Mouse (Mus musculus) lung, embryonic 16.5 days (tissue): ENCODE results near the gene Ehmt1. TPM values are rescaled to one million over a fixed set of nuclear protein-coding genes. Genes with fewer than 3 reads are reported as not detected.

Source experiments
- ATAC-seq: fragments of 200-750 bp; cut with Nextera tagmentation; 2 replicates; pipeline ENCODE4 v1.8.0; 2017; ENCODE audit warnings: low read depth, mild to moderate bottlenecking, moderate library complexity
- H3K27ac ChIP-seq: fragments of 300-500 bp; sonication (generic); 2 replicates; pipeline ENCODE4 v1.5.1; 2014; ENCODE audit warnings: mild to moderate bottlenecking, control low read depth, low read length
- H3K27me3 ChIP-seq: fragments of 300-500 bp; sonication (generic); 2 replicates; pipeline ENCODE4 v1.6.1; 2014; ENCODE audit warnings: low read depth, low read length, mixed read lengths; ENCODE audit not compliant: control insufficient read depth, insufficient read depth
- H3K36me3 ChIP-seq: fragments of 300-500 bp; sonication (generic); 2 replicates; pipeline ENCODE4 v1.6.1; 2014; ENCODE audit warnings: low read length; ENCODE audit not compliant: control insufficient read depth, insufficient read depth
- H3K4me1 ChIP-seq: fragments of 300-500 bp; sonication (generic); replicated peaks from 2 replicates; pipeline ENCODE4 v1.6.1; 2014; ENCODE audit warnings: low read length, mixed read lengths; ENCODE audit not compliant: control insufficient read depth, insufficient read depth
- H3K4me2 ChIP-seq: fragments of 300-500 bp; sonication (generic); 2 replicates; pipeline ENCODE4 v1.6.1; 2014; ENCODE audit warnings: low read depth, low read length, control low read depth
- H3K4me3 ChIP-seq: fragments of 300-500 bp; sonication (generic); 2 replicates; pipeline ENCODE4 v1.5.1; 2014; ENCODE audit warnings: mild to moderate bottlenecking, low read length, control low read depth
- H3K9ac ChIP-seq: fragments of 300-500 bp; sonication (generic); 2 replicates; pipeline ENCODE4 v1.6.1; 2014; ENCODE audit warnings: low read length, control low read depth
- H3K9me3 ChIP-seq: fragments of 300-500 bp; sonication (generic); 2 replicates; pipeline ENCODE4 v1.6.1; 2016; ENCODE audit warnings: low read length; ENCODE audit not compliant: control insufficient read depth
- WGBS: fragments of 180-500 bp; shearing (Covaris S2); extraction: QIAGEN DNeasy Blood & Tissue Kit; methylation state at CpG from one replicate; pipeline ENCODE4 v1.1.7; 2014; 5-methylcytosine and 5-hydroxymethylcytosine counted together
- polyA plus RNA-seq: library from polyadenylated mRNA; unstranded; fragments of >200 nt; fragmentation: Nextera tagmentation; extraction: Ambion mirVana; gene quantifications from 2 replicates; pipeline ENCODE4 v1.2.1, GENCODE M21; 2015

The Ehmt1 gene
- polyA plus RNA-seq, 1 experiment from 2014 or later = 73.6 TPM

DNA sequence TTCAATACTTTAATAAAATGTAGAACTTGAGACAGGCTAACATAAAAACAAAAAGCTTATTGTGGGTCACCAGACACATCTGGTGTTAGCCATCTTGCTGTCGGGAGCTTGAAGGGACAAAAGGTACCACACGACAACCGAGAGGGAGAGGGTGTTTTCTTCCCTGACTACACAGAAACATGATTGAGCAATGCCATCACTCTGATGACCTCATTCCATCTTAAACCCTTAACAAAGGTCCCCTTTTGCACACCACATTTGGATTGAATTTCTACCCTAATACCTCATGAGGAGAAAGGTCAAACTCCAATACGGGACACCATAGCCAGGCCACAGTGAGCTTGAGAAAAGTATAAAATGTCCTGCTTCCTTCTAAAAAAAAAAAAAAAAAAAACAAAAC lies 132.2 kb downstream of the Ehmt1 start:
- no peak overlapping the region for H3K4me3 ChIP-seq
- no peak overlapping the region for H3K4me2 ChIP-seq
- no peaks in the 10 kb centered on the region for H3K27me3 ChIP-seq
- no peaks in the 10 kb centered on the region for H3K9me3 ChIP-seq
- H3K9ac ChIP-seq = no peak overlapping the region
- no peak overlapping the region for H3K27ac ChIP-seq
- ATAC-seq = no peak
- H3K4me1 ChIP-seq = no peaks in the 10 kb centered on the region
- 69% methylated on average over 4 of the region's 4 CpGs for WGBS
- H3K36me3 ChIP-seq = peaks cover 12% of the 10 kb centered on the region

DNA sequence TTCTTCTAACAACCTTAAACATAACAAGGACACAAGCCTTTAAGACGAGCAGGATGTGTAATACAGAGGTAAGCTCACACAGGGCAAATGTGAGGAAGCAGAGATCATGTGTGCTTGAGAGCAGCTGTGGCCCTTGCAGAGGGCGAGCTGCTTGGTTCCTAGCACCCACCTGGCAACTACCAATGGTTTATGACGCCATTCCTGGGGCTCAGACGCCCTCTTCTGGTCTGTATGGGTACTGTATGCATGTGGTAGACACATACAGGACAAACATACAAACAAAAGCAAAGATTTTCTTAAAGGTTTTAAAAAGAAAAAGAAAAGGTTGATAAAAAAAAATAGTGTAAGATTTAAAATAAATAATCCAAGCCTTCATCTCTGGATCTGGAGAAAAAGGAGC lies 138.2 kb downstream of the Ehmt1 start:
- Histone ChIP-seq H3K27ac (no peak overlapping the region), H3K4me1 (no peaks in the 10 kb centered on the region), H3K27me3 (no peaks in the 10 kb centered on the region), H3K4me2 (no peak overlapping the region), H3K4me3 (no peak overlapping the region), H3K9me3 (no peaks in the 10 kb centered on the region), H3K36me3 (no peaks in the 10 kb centered on the region), H3K9ac (no peak overlapping the region)
- ATAC-seq = no peak
- 43% methylated on average over 4 of the region's 4 CpGs for WGBS

DNA sequence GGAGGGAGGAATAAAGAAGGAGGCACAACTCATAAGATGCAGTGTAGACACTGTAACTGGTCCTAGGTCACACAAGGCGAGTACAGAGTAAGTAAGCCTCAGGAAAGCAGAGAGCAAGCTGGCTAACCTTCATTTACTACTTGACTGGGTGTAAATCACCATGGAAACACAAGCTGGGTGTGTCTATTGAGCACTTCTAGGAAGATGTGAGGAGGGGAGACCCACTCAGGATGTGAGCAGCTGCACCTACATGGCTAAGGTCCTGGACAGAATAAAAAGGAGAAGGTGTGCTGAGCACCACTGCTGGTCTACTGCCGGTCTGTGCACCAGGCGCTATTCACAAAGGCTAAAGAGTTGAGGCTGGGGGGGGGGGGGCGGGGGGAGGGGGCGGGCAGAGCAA lies 142.6 kb downstream of the Ehmt1 start:
- Histone ChIP-seq H3K36me3 (no peaks in the 10 kb centered on the region), H3K9me3 (no peaks in the 10 kb centered on the region), H3K27me3 (no peaks in the 10 kb centered on the region), H3K4me3 (no peak overlapping the region), H3K4me1 (no peaks in the 10 kb centered on the region), H3K27ac (no peak overlapping the region), H3K9ac (no peak overlapping the region), H3K4me2 (no peak overlapping the region)
- no peak for ATAC-seq
- 9% methylated on average over 4 of the region's 5 CpGs for WGBS

DNA sequence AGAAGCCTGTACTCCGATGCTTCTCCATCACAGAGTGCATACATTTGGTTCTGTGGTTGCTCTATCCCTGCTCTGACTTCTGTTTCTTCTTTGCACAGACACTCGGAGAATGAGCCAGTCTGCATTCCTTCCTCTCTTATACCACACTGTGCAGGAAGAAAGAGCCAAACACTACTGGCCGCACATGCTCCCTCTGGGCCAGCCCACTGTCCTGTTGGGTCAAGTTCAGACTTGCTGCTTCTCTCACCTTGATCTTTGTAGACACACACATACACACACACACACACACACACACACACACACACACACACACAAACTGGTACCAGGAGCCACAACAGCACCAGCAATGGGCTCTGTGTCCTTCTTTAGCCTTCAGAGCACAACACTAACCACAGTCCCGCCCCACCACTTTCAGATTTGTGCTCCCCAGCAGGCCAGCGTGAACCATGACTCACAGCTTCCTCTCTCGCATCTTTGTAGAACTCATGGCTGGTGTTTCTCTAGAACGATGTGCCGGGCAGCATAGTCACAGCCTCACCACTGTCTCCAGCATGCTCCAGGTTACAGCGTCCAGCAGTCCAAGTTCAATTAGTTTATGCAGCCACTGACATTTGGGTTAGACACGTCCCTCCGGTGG lies 143.3 kb downstream of the Ehmt1 start:
- Histone ChIP-seq H3K4me1 (no peaks in the 10 kb centered on the region), H3K36me3 (no peaks in the 10 kb centered on the region), H3K4me2 (no peak overlapping the region), H3K9ac (no peak overlapping the region), H3K4me3 (no peak overlapping the region), H3K9me3 (no peaks in the 10 kb centered on the region), H3K27ac (no peak overlapping the region), H3K27me3 (no peaks in the 10 kb centered on the region)
- no peak for ATAC-seq
- 61% methylated on average over 11 of the region's 11 CpGs for WGBS

DNA sequence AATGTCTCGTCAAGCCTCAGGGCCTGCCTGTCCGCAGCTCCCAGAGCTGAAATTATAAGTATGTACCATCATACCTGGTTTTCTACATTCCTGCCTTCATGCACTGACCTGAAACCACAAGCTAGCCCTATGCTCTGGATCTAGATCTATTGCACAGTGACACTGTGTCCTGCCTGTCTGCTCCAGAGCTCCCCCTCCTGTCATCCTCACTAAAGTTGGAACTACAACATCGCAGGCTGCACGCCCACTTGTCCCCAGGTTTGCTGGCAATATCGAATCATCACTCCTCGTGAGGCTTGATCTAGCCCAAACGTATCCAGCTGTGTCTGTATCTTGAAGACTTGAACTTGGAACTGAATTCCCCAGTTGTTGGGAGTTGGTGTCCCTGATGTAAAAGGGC lies 144.6 kb downstream of the Ehmt1 start:
- no peaks in the 10 kb centered on the region for H3K36me3 ChIP-seq
- no peak overlapping the region for H3K27ac ChIP-seq
- no peak for ATAC-seq
- H3K27me3 ChIP-seq = no peaks in the 10 kb centered on the region
- no peaks in the 10 kb centered on the region for H3K9me3 ChIP-seq
- H3K9ac ChIP-seq = no peak overlapping the region
- no peak overlapping the region for H3K4me2 ChIP-seq
- no peaks in the 10 kb centered on the region for H3K4me1 ChIP-seq
- 59% methylated on average over 7 of the region's 7 CpGs for WGBS
- no peak overlapping the region for H3K4me3 ChIP-seq

DNA sequence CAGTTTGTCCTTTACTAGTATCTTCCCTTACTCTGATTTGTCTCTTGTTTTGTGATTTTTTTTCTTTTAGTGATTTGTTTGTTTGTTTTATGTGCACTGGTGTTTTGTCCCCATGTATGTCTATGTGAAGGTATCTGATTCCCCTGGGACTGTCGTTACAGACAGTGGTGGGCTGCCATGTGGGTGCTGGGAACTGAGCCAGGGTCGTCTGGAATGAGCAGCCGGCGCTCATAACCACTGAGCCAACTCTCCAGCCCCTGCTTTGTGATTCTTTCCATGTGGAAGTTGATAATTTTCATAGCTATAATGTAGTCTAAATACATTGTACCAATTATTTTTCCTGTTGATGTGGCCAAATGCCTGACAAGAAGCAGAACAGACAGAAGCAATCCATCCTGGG lies 148.6 kb downstream of the Ehmt1 start:
- H3K9me3 ChIP-seq = no peaks in the 10 kb centered on the region
- H3K36me3 ChIP-seq = no peaks in the 10 kb centered on the region
- H3K9ac ChIP-seq = no peak overlapping the region
- H3K27ac ChIP-seq = no peak overlapping the region
- ATAC-seq = no peak
- H3K27me3 ChIP-seq = no peaks in the 10 kb centered on the region
- WGBS = 57% methylated on average over 4 of the region's 4 CpGs
- no peak overlapping the region for H3K4me2 ChIP-seq
- no peaks in the 10 kb centered on the region for H3K4me1 ChIP-seq
- H3K4me3 ChIP-seq = no peak overlapping the region

DNA sequence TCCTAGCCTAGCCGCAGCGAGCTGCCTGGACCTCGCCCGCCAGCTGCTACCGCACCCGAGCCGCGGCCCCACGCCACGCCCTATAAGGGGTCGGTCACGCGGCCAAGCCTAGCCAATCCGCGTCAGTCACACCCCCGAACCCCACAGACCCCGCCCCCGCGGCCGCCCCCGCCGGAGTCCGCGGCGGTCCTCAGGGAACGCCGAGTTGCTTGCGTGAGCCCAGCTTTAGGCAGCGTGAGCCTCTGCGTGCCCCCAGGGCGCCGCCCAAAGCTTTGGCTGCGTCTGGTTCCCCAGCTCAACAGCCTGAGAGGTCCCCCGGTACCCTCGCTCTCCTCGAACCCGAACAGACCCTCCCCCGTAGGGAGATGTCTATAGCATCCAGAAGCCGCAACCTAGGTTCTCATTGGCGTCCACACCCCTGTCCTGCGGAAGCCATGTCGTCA lies 156.3 kb downstream of the Ehmt1 start, which contains the start of gene Cacna1b:
Gene Cacna1b, minus strand, starts transcription at position 38 of the 443 bp plus-strand sequence.
- Histone ChIP-seq H3K4me2 (peak within 1 kb of the TSS; percentile 94), H3K9ac (no peak within 1 kb of the TSS), H3K27ac (no peak within 1 kb of the TSS), H3K4me1 (peaks cover 15% of the 10 kb centered on the region), H3K4me3 (peak within 1 kb of the TSS; percentile 55), H3K36me3 (no peaks in the 10 kb centered on the region), H3K27me3 (peaks cover 27% of the 10 kb centered on the region), H3K9me3 (no peaks in the 10 kb centered on the region)
- ATAC-seq = peak; percentile 87
- under 1% methylated on average over 41 of the region's 42 CpGs for WGBS

DNA sequence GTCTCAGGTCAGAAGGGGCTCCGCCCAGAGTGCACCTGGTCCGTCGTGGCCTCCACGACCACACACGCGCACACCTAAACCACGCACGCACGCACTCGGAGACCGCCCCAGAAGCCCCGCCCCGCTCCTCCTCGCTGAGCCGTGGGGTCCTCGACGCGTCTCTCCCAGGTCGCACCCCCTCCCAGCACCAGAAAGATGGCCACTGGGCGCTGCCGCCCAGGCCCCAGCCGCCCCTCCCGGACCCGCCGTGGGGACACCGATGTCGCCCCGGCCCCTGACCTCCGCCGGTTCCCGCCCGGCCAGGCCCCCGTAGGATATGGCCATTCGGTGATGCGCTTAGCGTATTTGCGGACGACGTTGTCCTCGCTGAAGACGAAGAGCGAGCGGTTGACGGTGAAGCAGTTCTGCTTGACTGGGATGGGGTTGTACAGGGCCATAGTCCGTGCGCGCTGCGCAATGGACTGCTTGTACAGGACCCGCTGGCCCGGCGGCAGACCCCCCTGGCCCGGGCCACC lies 156.9 kb downstream of the Ehmt1 start:
- peaks cover 27% of the 10 kb centered on the region for H3K27me3 ChIP-seq
- no peak overlapping the region for H3K9ac ChIP-seq
- peak; percentile 43 for ATAC-seq
- peaks cover 15% of the 10 kb centered on the region for H3K4me1 ChIP-seq
- peak overlapping the region; percentile 55 for H3K4me3 ChIP-seq
- H3K4me2 ChIP-seq = peak overlapping the region; percentile 94
- no peak overlapping the region for H3K27ac ChIP-seq
- no peaks in the 10 kb centered on the region for H3K9me3 ChIP-seq
- no peaks in the 10 kb centered on the region for H3K36me3 ChIP-seq
- WGBS = 1% methylated on average over 52 of the region's 52 CpGs

DNA sequence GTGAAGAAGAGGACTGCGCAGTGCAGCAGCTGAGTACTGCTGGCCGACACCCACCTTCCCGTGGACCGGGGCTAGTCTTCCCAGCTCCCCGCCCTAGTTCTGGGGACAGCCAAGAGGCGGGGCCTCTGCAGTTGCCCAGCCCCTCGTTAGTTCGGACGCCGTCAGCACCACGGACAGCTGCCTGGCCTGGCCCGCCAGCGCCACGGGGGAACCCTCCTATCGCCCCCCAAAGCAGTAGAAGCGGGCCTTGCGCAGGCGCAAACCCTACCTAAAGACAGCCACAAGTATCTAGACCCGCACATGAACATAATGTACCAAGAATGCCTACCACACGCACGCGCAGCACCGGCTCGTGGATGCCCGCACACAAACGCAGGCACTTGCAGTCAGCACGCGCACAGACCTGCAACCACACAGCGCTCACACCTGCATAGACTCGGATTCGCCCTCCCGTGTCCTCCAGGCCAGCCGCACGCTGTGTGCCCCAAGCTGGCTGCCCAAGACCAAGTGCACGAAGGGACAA lies 157.4 kb downstream of the Ehmt1 start:
- WGBS = under 1% methylated on average over 35 of the region's 35 CpGs
- H3K36me3 ChIP-seq = no peaks in the 10 kb centered on the region
- H3K4me2 ChIP-seq = peak overlapping the region; percentile 94
- peak overlapping the region; percentile 55 for H3K4me3 ChIP-seq
- no peaks in the 10 kb centered on the region for H3K9me3 ChIP-seq
- no peak overlapping the region for H3K9ac ChIP-seq
- peaks cover 27% of the 10 kb centered on the region for H3K27me3 ChIP-seq
- no peak overlapping the region for H3K27ac ChIP-seq
- H3K4me1 ChIP-seq = peaks cover 15% of the 10 kb centered on the region
- ATAC-seq = peak; percentile 85
